Mouse (Mus musculus): ENCODE data around the gene Trap1. TPM values are rescaled to one million over a fixed set of nuclear protein-coding genes. Genes with fewer than 3 reads are reported as not detected.

The Trap1 gene
- polyA plus RNA-seq, 1 experiment from 2014 or later, result 102 TPM

DNA sequence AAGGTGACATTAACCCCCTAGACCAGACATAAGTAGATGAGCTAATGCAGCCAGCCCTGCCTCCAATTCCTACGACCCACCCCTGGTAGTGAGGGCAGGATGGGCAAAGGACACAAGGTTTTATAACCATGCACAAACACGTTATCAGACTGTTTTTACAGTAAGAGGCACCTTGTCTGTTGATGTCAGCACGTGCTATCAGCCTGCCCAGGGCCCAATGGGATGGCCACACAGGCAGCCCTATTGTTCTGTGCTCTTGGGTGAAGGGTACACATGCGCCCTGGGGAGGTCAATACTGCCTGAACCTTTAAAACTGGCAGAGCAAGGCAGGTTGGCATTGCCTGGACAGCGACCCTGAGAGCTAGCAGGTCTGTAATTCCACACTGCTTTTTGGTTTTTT is 40.8 kb downstream of the Trap1 start, which contains the start of gene Dnase1:
TSS of gene Dnase1 (plus strand) at position 136 of the 400 bp plus-strand sequence.
- no peak within 1 kb of the TSS for H3K27ac ChIP-seq
- H3K9ac ChIP-seq, result no peak within 1 kb of the TSS
- WGBS, result 84% methylated on average over 5 of the region's 5 CpGs
- H3K36me3 ChIP-seq, result peaks cover 49% of the 10 kb centered on the region
- no peaks in the 10 kb centered on the region for H3K4me1 ChIP-seq (replicated peaks)
- H3K27me3 ChIP-seq, result no peaks in the 10 kb centered on the region
- no peak within 1 kb of the TSS for H3K4me2 ChIP-seq
- no peaks in the 10 kb centered on the region for H3K9me3 ChIP-seq (replicated peaks)
- H3K4me3 ChIP-seq, result no peak within 1 kb of the TSS
- ATAC-seq (replicated peaks; ENCODE audit: insufficient number of reproducible peaks, insufficient read depth, low FRiP score, low read depth), result no peak

- Histone ChIP-seq H3K4me3 (no peak overlapping the region), H3K9me3 (replicated peaks) (no peaks in the 10 kb centered on the region), H3K4me1 (replicated peaks) (no peaks in the 10 kb centered on the region), H3K4me2 (no peak overlapping the region), H3K27ac (no peak overlapping the region), H3K9ac (no peak overlapping the region), H3K36me3 (peaks cover 38% of the 10 kb centered on the region), H3K27me3 (no peaks in the 10 kb centered on the region)
- ATAC-seq (replicated peaks; ENCODE audit: insufficient number of reproducible peaks, insufficient read depth, low FRiP score, low read depth), result no peak
- 89% methylated on average over 2 of the region's 2 CpGs for WGBS
Observed at GRCm38 (mm10) chr16:4035575-4035974, 42.1 kb downstream of the Trap1 start.

- ATAC-seq (replicated peaks; ENCODE audit: insufficient number of reproducible peaks, insufficient read depth, low FRiP score, low read depth), result no peak
- no peak overlapping the region for H3K9ac ChIP-seq
- H3K27me3 ChIP-seq, result no peaks in the 10 kb centered on the region
- no peaks in the 10 kb centered on the region for H3K9me3 ChIP-seq (replicated peaks)
- no peak overlapping the region for H3K4me3 ChIP-seq
- H3K27ac ChIP-seq, result no peak overlapping the region
- WGBS, result 83% methylated on average over 3 of the region's 3 CpGs
- H3K4me1 ChIP-seq (replicated peaks), result no peaks in the 10 kb centered on the region
- peaks cover 28% of the 10 kb centered on the region for H3K36me3 ChIP-seq
- no peak overlapping the region for H3K4me2 ChIP-seq
Observed at GRCm38 (mm10) chr16:4034476-4034875, 43.2 kb downstream of the Trap1 start.

DNA sequence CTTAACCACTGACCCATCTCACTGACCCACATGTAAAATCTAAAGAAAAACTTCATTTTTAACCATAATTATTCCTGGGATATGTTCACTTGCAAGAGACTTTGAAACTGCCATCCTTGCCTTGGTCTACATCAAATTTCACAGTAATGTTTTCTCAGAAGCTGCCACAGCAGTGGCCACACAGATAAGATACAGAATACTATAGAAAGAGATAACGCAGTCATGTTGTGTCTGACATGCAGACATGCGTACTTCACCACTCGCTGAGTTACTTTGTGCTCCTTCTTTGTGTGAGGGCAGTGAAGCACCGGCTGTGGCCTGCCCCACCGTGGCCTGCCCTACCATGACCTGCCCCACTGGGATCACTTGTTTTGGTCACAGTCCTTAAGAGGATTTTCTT is 43.7 kb downstream of the Trap1 start:
- Histone ChIP-seq H3K9ac (no peak overlapping the region), H3K4me2 (no peak overlapping the region), H3K27ac (no peak overlapping the region), H3K36me3 (peaks cover 23% of the 10 kb centered on the region), H3K9me3 (replicated peaks) (no peaks in the 10 kb centered on the region), H3K4me1 (replicated peaks) (no peaks in the 10 kb centered on the region), H3K27me3 (no peaks in the 10 kb centered on the region), H3K4me3 (no peak overlapping the region)
- ATAC-seq (replicated peaks; ENCODE audit: insufficient number of reproducible peaks, insufficient read depth, low FRiP score, low read depth), result no peak
- 30% methylated on average over 5 of the region's 5 CpGs for WGBS

DNA sequence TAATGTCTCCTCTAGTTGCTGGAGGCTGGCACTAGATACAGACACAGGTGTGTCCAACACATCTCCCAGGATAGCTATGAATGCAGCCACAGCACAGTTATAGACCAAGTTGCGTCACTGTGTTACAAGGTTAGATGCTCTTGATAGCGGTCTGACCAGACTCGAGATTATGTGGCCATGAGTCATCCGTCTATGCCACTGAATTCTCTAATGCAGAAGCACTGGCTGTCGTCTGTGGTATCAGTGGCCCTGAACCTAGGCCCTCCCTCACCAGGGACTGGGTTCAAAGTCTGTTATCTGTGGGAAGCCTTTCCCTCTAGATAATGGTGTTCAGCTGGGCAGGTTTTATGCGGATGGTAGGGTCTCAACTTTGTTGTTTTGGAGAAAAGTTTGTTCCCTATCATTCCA is 45.3 kb downstream of the Trap1 start:
- peaks cover 8% of the 10 kb centered on the region for H3K36me3 ChIP-seq
- H3K4me1 ChIP-seq (replicated peaks), result no peaks in the 10 kb centered on the region
- 63% methylated on average over 6 of the region's 6 CpGs for WGBS
- ATAC-seq (replicated peaks; ENCODE audit: insufficient number of reproducible peaks, insufficient read depth, low FRiP score, low read depth), result no peak
- no peak overlapping the region for H3K4me2 ChIP-seq
- no peaks in the 10 kb centered on the region for H3K27me3 ChIP-seq
- H3K4me3 ChIP-seq, result no peak overlapping the region
- no peaks in the 10 kb centered on the region for H3K9me3 ChIP-seq (replicated peaks)
- no peak overlapping the region for H3K27ac ChIP-seq
- no peak overlapping the region for H3K9ac ChIP-seq

DNA sequence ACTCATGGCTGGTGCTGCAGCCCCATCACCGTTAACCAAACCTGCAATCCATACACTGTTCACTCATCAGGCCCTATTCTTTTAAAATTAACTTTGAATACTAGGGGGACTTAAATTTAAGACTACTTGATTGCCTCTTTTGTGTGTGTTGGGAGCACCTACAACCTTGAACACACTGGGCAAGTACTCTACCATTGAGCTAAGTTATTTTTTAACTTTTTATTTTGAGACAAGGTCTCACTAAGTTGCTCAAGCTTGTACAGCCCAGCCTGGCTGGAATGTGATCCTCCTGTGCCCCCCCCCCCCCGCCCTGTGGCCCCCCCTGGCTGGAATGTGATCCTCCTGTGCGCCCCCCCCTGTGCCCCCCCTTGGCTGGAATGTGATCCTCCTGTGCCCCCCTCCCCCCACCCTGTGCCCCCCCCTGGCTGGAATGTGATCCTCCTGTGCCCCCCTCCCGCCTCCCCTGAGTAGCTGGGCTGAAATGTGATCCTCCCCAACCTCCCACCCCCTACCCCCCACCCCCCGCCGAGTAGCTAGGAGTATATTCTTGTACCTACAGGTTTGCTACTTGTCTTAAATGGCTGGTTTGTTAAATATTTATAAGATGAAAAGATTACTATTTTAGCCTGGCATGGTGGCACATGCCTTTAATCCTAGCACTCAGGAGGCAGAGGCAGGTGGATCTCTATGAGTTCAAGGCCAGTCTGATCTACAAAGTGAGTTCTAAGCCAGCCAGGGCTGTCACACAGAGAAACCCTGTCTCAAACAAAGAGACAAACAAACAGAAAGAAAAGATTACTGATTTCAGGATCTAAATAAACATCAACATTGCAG is 46.0 kb downstream of the Trap1 start:
- Histone ChIP-seq H3K4me2 (no peak overlapping the region), H3K27me3 (no peaks in the 10 kb centered on the region), H3K4me3 (no peak overlapping the region), H3K27ac (no peak overlapping the region), H3K4me1 (replicated peaks) (no peaks in the 10 kb centered on the region), H3K9me3 (replicated peaks) (no peaks in the 10 kb centered on the region), H3K36me3 (peaks cover 6% of the 10 kb centered on the region; the same call in 1 of the 2 replicates), H3K9ac (no peak overlapping the region)
- ATAC-seq (replicated peaks; ENCODE audit: insufficient number of reproducible peaks, insufficient read depth, low FRiP score, low read depth), result no peak
- 57% methylated on average over 4 of the region's 6 CpGs for WGBS

DNA sequence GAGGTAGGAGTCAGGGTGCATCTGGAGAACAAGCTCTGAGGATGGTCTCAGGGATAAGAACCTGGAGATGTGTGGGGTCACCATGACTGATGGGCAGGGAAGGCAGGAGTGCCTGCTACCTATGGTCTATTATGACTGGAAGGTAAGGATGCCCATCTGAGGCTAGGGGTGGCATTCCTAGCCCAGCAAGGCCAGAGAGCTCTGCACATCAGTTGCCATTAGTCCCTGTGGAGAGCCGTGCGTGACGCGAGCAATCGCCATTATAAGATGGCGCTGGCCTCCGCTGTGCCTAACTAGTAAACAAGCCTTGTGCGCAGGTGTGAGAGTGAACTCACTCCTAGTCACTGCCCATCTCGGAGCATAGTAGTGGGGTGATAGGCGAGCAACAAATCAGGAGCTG is 47.1 kb downstream of the Trap1 start:
- no peak overlapping the region for H3K4me3 ChIP-seq
- H3K27me3 ChIP-seq, result no peaks in the 10 kb centered on the region
- 85% methylated on average over 10 of the region's 10 CpGs for WGBS

DNA sequence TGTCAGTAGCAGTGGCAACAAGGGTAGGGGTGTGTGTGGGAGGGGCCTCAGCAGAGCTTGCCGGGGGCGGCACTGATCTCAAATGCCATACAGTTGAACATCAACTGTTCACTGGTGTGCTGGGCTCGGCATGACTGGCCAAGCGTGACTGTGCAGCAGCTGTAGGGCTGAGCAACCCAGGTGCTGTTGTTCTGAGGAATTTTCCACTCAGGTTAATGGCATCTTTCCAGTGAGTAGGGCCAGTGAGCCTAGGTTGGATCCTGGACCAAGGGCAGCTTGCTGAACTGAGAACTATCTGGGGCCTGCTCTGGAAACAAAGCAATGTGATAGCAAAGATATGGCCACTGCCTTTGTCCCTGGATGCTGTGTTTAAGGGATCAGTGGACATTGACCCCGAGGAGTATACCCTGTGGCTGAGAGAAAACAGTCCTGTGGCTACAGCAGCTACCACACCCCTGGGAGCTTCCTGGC is 48.2 kb downstream of the Trap1 start:
- Histone ChIP-seq H3K9ac (no peak overlapping the region), H3K27me3 (no peaks in the 10 kb centered on the region), H3K4me1 (replicated peaks) (no peaks in the 10 kb centered on the region), H3K9me3 (replicated peaks) (no peaks in the 10 kb centered on the region), H3K36me3 (no peaks in the 10 kb centered on the region), H3K4me3 (no peak overlapping the region), H3K27ac (no peak overlapping the region), H3K4me2 (no peak overlapping the region)
- ATAC-seq (replicated peaks; ENCODE audit: insufficient number of reproducible peaks, insufficient read depth, low FRiP score, low read depth), result no peak
- 82% methylated on average over 5 of the region's 5 CpGs for WGBS

More for the DNA sequence above, 47.1 kb downstream of the Trap1 start:
- no peaks in the 10 kb centered on the region for H3K36me3 ChIP-seq
- no peaks in the 10 kb centered on the region for H3K4me1 ChIP-seq (replicated peaks)
- H3K4me2 ChIP-seq, result no peak overlapping the region
- H3K9ac ChIP-seq, result no peak overlapping the region
- H3K27ac ChIP-seq, result no peak overlapping the region
- ATAC-seq (replicated peaks; ENCODE audit: insufficient number of reproducible peaks, insufficient read depth, low FRiP score, low read depth), result no peak
- H3K9me3 ChIP-seq (replicated peaks), result no peaks in the 10 kb centered on the region

- no peak overlapping the region for H3K4me2 ChIP-seq
- no peaks in the 10 kb centered on the region for H3K9me3 ChIP-seq (replicated peaks)
- no peak overlapping the region for H3K27ac ChIP-seq
- no peaks in the 10 kb centered on the region for H3K4me1 ChIP-seq (replicated peaks)
- H3K4me3 ChIP-seq, result no peak overlapping the region
- WGBS, result 69% methylated on average over 3 of the region's 3 CpGs
- no peaks in the 10 kb centered on the region for H3K36me3 ChIP-seq
- no peak for ATAC-seq (replicated peaks; ENCODE audit: insufficient number of reproducible peaks, insufficient read depth, low FRiP score, low read depth)
- no peaks in the 10 kb centered on the region for H3K27me3 ChIP-seq
- no peak overlapping the region for H3K9ac ChIP-seq
Observed at GRCm38 (mm10) chr16:4027211-4027610, 50.4 kb downstream of the Trap1 start.

DNA sequence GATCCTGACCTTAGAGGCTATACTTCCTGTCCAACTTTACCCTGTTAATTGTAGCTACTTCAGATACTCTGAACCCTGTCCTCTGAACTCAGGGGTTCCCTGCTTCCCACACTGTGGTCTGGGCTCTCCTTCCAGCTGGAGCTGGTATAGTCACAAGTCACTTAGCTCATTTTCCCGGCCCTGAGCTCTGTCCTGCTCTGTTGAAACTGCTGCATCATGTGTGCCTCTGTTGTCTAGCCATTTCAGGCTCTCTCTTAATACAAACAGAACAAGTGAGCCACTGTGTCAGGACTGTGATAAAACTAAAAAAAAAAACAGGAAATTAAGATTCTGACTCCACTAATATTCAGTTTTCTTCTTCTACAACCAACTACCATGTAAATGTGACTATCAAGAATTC is 51.0 kb downstream of the Trap1 start:
- no peak overlapping the region for H3K9ac ChIP-seq
- H3K4me2 ChIP-seq, result no peak overlapping the region
- no peaks in the 10 kb centered on the region for H3K36me3 ChIP-seq
- H3K4me3 ChIP-seq, result no peak overlapping the region
- no peak overlapping the region for H3K27ac ChIP-seq
- no peaks in the 10 kb centered on the region for H3K9me3 ChIP-seq (replicated peaks)
- no peaks in the 10 kb centered on the region for H3K4me1 ChIP-seq (replicated peaks)
- 46% methylated on average over 1 of the region's 1 CpGs for WGBS
- no peak for ATAC-seq (replicated peaks; ENCODE audit: insufficient number of reproducible peaks, insufficient read depth, low FRiP score, low read depth)
- no peaks in the 10 kb centered on the region for H3K27me3 ChIP-seq

- Histone ChIP-seq H3K27ac (no peak overlapping the region), H3K4me1 (replicated peaks) (no peaks in the 10 kb centered on the region), H3K9me3 (replicated peaks) (no peaks in the 10 kb centered on the region), H3K9ac (no peak overlapping the region), H3K4me3 (no peak overlapping the region), H3K27me3 (no peaks in the 10 kb centered on the region), H3K36me3 (no peaks in the 10 kb centered on the region), H3K4me2 (no peak overlapping the region)
- ATAC-seq (replicated peaks; ENCODE audit: insufficient number of reproducible peaks, insufficient read depth, low FRiP score, low read depth), result no peak
- WGBS, result 66% methylated on average over 4 of the region's 4 CpGs
Observed at GRCm38 (mm10) chr16:4022719-4023118, 54.9 kb downstream of the Trap1 start.

- no peak overlapping the region for H3K9ac ChIP-seq
- no peaks in the 10 kb centered on the region for H3K4me1 ChIP-seq (replicated peaks)
- 75% methylated on average over 1 of the region's 1 CpGs for WGBS
- no peak for ATAC-seq (replicated peaks; ENCODE audit: insufficient number of reproducible peaks, insufficient read depth, low FRiP score, low read depth)
- no peak overlapping the region for H3K4me3 ChIP-seq
- H3K9me3 ChIP-seq (replicated peaks), result no peaks in the 10 kb centered on the region
- no peak overlapping the region for H3K4me2 ChIP-seq
- H3K27me3 ChIP-seq, result no peaks in the 10 kb centered on the region
- no peak overlapping the region for H3K27ac ChIP-seq
- no peaks in the 10 kb centered on the region for H3K36me3 ChIP-seq
Observed at GRCm38 (mm10) chr16:4021241-4021640, 56.4 kb downstream of the Trap1 start.
